Mouse (Mus musculus): ENCODE measurements around the gene Dpp6.
"Not testable (repeated sequence)": the region's sequence is repeated elsewhere in the genome, so short reads cannot be mapped to it uniquely, and the experiment has no call there.

Dpp6 gene

DNA sequence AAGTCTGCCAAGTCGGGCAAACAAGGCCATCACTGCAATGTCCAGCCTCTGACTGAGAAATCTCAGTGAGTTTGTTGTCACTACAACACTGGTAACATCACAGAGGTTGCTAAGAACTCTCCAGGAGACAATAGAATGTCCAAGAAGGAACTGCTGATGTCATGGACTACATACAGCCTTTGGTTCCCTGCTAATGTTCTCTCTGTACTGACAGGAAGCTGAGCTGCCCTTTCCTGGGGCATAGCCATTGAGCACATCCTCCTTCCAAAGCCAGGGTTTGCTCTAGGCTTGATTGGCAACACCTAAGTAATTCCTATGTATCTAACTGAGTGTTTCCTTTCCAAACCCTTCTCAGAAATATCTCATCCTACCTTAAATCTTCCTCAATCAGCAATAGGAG lies 684.3 kb downstream of the Dpp6 start, which contains the start of gene Speer4b:
Gene Speer4b (minus strand): TSS at position 101 of the 400 bp plus-strand sequence.
- not testable (repeated sequence) for DNase-seq (ENCODE audit: low spot score)

DNA sequence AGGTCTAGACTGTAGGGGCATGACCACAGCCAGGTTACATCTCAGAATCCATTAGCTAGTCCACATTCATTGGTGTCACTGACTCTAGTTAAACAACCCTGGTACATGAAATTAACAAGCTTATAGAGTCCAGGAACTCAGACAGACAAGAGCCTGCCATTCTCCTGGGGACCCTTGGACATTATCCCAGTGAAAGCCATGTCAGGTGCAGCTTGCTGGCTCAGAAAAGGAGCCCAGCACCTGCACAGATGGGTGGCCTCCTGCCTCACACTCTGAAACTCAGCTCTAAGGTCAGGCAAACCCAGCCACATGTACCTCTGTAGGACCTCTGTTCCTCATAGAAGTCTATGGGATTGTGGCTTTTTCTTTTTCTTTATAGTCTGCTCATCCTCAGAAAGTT lies 701.7 kb downstream of the Dpp6 start:
- no peak for DNase-seq (ENCODE audit: low spot score)

DNA sequence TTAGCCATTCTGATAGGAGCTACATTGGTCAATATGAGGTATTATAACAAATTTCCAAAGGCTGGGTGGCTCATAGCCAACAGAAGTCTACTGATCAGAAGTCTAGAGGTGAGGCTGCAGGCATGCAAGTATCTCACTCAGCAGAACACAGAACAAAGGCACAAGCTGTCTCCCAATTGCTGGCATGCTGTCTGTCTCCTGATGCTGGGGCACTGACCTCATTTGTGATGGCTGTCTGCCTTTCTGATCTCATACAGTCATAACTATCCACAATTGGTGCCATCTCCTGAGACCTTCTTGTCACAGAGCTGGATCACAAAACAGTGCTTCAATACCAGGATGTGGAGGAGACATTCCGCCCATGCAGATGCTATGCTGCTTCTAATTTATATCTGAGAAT lies 709.9 kb downstream of the Dpp6 start:
- DNase-seq (ENCODE audit: low spot score) = no peak

DNA sequence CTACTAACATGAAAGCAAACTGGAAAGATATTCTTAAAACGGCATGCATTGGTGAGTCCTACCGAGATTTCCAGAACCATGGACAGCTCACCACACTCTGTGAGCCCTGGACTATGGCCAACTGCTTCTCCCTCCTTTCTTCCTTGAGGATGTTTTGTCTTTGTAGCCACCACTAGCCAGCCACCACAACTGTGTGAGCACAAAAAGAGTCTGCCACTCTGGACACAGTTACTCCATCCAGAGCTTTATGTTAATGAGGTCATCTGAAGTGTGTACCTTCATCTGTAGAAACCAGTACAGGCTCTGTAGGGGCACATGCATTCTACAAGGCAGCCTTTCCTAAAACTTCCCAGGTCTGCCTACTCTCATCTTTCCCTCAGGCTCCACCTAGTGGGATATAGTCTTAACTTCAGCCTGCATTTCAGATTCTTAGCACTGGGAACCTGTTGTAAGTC lies 727.8 kb downstream of the Dpp6 start:
- DNase-seq (ENCODE audit: low spot score) = peak; percentile 28

DNA sequence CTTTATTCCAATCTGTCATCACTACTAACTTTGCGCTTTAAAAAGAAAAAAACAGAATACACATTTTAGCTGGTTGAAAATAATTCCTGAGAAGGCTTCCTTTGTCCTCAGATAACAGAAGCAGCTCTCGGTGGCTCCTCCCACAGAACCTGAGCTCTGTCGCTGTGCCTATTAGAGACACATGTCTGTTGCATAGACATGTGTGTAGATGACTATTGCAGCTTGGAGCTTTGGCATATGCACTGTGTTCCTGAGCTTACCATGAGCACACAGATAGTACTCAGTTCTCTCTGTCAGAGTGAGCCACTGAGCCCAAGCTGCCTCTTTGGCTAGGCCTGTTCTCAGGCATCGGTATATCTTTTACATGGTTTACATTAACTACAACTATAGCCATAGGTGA lies 732.3 kb downstream of the Dpp6 start:
- DNase-seq (ENCODE audit: low spot score) = no peak

DNA sequence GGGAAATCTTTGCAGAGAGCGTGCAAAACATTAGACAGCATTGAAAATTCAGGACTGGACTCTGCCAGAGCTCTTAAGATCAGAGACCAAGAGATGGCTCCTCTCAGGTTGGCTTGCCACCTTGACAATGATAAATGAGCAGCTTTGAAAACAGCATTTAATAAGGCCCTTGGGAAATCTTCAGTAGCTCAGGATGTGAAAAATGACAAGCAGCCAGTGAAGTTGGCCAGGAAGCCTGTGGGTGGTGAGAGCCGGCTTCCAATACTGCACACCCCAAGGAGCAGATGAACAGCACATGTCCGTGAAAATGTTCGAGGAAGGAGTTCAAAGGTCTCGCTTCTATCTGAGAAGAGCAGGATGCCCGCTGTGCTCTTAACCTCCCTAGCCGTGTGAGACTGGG lies 748.7 kb downstream of the Dpp6 start:
- no peak for DNase-seq (ENCODE audit: low spot score)

DNA sequence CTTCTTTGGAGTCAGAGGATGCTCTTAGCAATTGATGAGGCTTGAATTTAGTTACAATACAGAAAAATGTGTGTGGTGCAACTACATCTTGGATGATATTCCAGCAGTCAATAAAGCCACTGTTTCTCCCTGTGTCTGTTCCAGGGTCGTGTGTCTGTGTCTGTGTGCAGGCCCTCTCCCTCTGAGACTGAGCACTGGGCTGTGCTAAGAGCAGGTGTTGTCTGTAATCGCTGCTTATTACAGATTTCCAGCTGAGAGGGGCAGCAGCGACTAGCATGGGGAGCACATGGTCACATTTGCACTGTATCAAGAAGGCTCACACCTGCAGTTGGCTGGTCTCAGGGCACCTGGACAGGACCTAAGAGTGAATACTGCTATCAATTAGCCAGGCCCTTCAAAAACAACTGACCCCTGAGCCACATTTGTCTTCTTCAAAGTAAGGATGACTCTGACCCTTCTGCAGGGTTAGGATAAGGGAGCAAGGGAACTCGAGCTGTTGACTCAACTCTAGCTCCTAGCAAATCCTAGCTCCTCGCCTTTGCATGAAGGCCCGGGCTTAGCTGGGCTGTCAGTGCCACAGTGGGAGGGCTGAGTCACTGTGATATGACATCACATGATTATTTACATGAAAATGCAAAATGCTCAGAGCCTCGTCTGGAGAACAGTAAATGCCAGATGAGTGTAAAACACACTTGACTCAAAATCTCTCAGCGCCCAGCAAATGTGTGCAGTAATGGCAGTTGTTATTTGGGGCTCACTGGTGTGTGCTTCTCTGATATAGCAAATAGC lies 771.2 kb downstream of the Dpp6 start:
- DNase-seq (ENCODE audit: low spot score) = no peak

DNA sequence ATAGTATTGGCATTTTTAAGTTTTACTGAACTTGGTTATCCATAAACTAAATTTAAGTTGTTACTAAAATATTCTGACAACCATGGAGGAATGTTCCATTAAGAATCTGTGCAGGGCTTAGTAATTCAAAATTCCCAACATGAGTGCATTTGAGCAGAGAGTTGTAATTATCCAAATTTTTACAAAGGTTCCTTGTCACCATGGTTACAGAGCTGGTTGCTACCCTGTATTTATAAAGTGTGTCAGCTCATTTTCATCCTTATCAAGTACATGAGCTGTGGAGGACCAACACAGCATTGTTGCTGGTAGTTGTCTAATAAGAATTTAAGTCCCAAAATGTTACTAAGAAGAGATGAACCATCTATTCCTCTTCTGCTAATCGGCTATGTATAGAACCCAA lies 787.1 kb downstream of the Dpp6 start:
- DNase-seq (ENCODE audit: low spot score) = no peak

DNA sequence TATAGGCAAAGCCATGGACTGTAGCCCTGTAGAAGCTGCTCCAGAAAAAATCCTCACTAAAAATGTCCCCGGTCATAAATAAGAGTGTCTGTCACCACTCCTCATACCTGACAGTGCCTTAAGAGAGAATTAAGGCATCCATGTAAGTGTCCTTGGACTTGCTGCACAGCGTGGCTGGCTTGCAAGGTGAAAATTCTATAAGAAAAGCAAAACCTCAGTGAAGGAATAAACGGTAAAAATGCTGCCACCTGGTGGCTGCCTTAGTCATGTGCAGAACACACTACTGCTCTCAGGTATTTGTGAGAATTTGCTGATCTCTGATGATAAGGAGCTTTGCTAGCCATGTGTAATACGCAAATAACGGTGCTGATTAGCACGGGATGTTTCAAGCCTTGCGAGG lies 798.8 kb downstream of the Dpp6 start:
- no peak for DNase-seq (ENCODE audit: low spot score)

DNA sequence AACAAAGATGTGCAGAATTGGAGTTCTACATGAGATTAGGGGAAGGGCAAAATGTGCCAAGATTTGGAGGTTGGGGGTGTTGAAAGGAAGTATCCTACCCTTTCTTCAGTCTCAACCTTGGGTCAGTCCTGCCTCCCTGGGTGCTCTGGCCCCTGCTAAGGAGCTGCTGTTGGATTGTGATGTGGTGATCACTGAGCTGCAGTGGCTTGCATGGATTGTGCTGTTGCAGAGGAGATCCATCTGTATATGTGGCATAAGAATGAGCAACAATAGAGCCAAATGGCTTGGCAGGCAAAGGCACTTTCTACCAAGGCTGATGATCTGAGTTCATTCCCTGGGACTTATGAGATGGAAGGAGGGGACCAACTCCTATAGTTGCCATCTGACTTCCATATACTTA lies 804.8 kb downstream of the Dpp6 start:
- DNase-seq (ENCODE audit: low spot score) = no peak

DNA sequence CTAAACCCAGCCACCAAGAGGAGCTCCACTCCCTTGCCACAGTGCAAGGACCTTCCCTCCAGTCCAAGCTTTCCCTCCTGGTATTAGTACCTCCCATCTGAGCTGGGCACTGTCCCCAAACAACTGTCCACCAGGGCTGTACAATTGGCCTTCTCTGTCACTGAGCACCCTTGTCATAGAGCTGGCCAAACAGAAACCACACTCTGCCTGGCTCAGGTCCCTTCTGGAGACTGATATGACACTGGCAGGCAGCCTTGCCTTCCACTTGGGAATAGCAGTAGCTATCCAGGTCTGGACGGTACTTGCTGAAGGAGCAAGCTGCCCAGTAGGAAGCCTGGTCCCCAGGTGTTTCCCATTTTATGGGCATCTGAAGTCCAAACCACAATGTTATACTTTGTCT lies 806.9 kb downstream of the Dpp6 start:
- no peak for DNase-seq (ENCODE audit: low spot score)

DNA sequence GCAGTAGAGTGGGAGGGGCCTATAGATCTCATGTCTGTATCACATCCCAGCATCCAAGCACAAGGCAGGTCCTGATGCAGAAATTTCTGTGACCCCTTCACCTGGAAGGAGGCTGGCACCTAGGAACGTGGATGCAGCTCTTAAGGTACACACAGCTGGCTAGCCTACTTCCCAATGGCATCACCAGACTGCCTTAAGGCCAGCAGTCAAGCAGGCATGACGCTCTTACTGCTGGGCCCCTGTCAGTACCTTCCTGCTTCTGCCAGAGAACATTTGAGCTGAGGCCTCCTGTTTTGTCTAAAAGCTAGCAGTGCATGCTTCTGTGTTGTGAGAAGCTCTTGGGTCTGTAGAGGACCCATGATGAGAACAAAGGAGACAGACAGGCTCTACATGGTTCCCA lies 815.1 kb downstream of the Dpp6 start:
- DNase-seq (ENCODE audit: low spot score) = no peak

DNA sequence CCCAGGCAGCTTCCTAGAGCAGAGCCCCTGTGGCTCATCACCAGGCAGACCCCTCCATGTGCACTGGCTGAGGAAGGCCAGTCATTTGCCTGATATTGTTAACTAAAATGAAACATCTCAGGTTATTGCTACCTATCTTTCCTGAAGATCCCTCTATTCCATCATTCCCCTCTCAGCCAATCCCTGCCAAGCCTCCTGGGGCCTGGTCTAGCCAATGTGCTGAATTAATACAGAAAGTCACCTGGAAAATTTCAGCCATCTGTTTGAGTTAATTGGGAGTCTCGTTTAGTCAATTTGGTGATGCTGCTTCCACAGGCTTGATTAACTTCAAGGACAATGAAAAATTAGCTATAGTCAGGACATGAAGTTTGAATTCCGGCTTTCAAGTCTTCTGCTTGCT lies 818.9 kb downstream of the Dpp6 start:
- DNase-seq (ENCODE audit: low spot score) = no peak

DNA sequence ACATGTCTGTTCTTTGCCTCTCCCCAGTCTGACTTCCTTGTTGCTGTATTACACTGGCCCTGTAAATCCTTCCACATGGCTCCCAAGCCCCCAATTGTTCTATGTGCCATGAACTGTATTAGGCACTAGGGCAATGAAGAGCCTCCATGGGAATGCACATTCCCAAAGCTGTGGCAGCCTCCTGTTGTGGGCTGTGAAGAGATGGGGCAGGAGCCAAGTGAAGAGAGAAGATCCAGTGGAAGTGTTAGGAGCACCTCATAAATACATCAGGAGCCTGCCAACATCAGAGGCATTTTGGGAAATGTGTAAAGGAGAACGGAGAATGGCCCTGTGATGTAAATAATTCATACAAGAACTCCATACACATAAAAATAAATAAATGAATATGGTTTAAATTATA lies 824.9 kb downstream of the Dpp6 start:
- no peak for DNase-seq (ENCODE audit: low spot score)

DNA sequence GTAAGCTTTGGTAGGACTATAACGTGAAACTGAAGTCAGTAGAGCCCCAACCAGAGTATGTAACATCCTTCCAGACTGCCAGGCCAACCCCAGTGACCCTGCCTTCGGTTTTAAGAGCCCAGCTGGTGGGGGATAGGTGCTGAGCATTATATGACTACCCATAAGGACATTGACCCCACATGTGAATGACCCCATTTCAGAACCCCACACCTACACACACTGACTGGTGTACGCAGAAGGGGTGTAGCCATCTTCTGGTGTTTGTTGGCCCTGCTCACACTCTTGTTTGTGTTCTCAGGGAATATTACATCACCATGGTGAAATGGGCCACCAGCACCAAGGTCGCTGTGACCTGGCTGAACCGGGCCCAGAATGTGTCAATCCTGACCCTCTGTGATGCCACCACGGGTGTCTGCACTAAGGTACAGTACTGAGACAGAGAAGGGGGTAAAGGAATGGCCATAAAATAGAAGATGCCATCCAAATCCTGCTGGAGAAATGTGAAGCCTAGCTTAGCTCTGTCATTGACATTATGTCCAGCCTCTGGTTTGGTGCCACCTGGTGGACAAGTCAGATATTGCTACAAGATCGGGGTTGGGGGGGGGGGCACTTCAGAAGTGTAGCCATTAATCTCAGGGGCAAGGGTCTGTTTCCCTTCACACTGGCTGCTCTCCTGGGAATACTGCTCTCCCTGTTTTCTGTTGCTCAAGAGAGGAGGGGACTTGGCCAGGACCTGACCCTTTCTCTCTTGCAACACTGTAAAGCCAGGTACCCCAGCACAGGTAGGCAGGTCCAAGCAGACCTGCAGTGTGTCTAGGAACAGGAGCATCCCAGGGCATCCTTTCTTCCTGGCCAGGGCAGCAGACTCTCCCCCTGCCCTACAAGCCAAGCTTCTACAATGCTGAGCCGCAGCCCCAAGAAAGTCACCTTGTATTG lies 835.1 kb downstream of the Dpp6 start:
- DNase-seq (ENCODE audit: low spot score) = no peak

DNA sequence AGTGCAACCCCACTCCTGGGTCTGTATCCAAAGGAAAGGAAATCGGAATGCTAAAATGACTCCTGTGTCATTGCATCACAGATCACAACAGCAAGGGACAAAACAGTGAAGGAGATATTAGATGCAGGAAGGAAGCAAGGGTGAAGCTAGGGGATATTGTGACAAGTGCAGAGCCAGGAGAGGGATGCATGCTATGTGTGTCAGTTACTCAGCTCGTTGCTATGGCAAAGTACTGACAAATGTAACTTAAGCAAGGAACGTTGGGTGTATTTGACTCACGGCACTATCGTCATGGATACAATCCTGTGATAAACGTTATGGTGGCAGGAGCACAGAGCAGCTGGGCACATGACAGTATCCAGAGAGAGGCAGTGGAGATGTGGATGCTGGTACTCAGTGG lies 839.1 kb downstream of the Dpp6 start:
- no peak for DNase-seq (ENCODE audit: low spot score)

DNA sequence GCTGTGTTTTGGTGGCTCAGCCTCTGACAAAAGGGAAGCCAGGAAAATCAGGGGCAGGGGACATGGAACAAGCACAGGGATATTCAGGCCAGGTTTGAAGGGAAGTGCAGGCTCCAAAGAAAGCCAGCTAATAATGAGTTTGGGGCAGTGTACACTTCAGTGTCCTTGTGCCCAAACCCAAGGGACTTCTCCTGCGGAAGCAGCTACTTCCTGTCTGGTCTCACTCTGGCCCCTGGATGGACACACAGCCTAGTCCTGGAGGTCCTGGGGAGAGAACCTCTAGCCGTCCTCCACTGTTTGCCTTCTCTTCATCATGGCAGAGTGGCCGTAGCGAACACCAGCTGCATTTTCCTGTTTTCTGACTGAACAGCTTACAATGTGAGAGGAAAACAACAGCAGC lies 840.7 kb downstream of the Dpp6 start:
- no peak for DNase-seq (ENCODE audit: low spot score)

DNA sequence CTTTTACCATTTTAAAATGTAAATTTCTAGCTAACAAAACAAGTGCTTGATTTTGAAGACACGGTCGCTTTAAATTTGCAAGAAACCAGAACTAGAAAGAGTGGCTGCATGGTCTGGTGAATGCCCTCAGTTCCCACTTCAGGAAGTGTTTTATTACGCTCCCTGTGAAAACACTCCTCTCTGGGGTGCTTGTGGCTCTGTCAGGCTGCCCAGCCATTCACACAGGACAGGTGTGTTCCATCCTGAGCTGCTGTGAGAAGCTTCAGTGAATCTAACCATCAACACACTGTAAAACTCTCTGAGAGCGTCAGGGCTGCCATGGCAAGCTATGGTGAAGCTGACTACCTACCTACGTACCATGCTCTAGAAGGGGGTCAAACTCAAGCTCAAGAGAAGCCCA lies 841.2 kb downstream of the Dpp6 start:
- no peak for DNase-seq (ENCODE audit: low spot score)

DNA sequence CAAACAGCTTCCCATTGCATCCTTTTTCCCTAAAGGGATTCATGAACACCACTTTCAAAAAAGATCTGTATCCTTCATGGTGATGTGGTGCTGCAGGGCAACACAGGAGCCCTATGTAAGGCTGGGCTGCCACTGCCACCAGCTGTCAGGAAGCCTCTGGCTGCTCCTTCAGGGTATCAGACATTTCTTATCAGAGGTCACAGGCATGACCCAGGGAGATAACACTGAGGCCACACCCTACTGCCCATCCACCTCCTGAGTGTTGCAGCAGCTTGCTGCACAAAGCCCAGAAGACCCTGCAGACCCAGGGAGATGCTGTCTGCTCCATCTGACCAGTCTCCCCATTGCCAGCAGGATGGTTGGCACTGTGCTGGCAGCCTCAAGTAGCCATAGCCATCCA lies 841.6 kb downstream of the Dpp6 start:
- DNase-seq (ENCODE audit: low spot score) = no peak

DNA sequence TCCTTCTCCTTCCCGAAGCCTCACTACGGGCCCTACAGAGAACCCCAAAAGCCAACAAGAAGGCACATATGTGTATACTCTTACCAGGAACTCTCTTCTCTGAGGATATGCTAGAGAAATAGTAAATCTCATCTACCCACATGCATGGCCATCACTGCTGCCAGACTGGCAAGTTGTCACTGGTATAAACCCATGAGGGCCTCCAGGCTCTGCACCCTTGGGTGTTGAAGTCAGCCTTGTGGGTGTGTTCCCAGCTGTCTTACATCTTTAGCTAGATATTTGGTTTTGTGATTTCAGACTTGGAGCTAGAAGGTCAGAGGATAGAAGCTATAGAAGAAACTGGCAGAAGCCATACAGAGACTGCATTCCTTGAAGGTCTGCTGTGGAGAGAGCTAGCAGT lies 842.0 kb downstream of the Dpp6 start:
- DNase-seq (ENCODE audit: low spot score) = no peak

DNA sequence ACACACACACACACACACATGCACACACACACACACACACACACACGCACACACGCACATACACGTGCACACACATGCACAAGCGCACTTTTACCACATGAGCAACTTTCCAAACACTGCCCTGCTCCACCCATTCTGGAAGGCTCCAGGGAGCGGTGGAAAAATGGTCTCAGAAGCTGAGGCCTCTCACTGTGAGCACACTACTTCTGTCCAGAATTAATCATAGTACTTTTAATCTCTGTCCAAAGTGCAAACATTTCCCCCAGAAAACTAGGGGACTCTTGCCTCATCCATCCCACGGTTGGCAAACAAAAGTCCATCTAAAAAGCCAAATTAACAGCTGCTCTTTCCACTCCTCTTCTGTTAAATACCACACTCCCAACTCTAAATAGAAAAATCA lies 842.8 kb downstream of the Dpp6 start:
- no peak for DNase-seq (ENCODE audit: low spot score)

DNA sequence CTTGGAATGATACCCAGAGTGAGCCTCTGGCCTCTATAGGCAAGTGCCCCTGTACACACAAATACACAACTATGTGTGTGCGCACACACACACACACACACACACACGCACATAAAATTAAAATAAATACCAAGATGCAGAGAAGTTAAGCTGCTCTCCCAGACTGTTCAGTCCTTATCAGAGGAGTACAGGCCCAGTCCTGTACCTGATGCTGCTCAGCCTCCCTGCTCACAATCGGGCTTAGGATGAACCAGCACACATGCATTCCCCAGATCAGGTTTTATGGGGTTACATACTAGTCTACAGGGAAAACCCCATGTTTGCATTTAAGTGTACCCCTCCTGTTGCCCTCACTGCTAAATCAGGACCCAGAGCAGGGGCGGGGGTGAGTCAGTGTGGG lies 847.1 kb downstream of the Dpp6 start:
- no peak for DNase-seq (ENCODE audit: low spot score)

DNA sequence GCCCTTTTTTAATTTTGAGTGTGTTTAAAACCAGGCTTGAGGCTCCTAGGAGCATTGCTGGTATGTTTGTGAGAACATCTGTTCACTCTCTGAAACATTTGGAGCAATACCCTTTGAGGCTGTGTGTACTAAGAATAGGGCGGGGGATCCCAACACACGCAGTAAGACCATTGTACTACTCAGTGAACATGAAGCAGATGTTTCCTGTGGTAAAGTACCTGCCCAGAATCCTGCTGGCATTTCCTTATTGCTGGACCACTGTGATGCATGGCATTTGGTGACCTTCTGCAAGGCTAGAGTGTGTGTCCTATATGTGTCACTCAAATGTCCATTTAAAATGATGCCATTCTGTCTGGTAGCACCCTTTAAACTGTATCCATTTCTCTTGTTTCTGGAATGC lies 854.5 kb downstream of the Dpp6 start:
- DNase-seq (ENCODE audit: low spot score) = no peak

Data from ovary, adult 18-20 months (tissue).